ENCODE assay signal across 10 mouse cellular contexts in genomic region chr8:111769296-111769695, GRCm38 (mm10). TPM values are rescaled to one million over a fixed set of nuclear protein-coding genes. Genes with fewer than 3 reads are reported as not detected.
A peak's percentile ranks its signal among the peaks of the same experiment; 100 is the strongest.
DNase-seq lines count a peak whose midpoint lies in the region; ATAC-seq and TF ChIP-seq lines count a peak whose summit lies in the region.
"Had no signal": no experiment of that assay in that cellular context is flagged by ENCODE, and none has a peak within 500 bp of the region (broad histone marks: within the 10 kb centered on the region; RNA-seq: fewer than 3 reads in every experiment).

No protein-coding gene starts in this region.

- 90% methylated on average over 15 of the region's 15 CpGs for WGBS in heart, postnatal 0 days
- WGBS in forebrain, embryonic 14.5 days: 53% methylated on average over 15 of the region's 15 CpGs
- 56% methylated on average over 15 of the region's 15 CpGs for WGBS in limb, embryonic 14.5 days

- H3K27ac ChIP-seq in heart, postnatal 0 days (ENCODE audit: low read depth): 0 out of 2 replicates have a peak overlapping the region, but pooled peaks have one; percentile 19
- H3K27ac ChIP-seq in forebrain, embryonic 14.5 days (ENCODE audit: low read depth, low read length): peak overlapping the region; percentile 85
- no peak overlapping the region for H3K27ac ChIP-seq in limb, embryonic 14.5 days (replicated peaks; ENCODE audit: low read depth, low read length)
- H3K27ac ChIP-seq in left cerebral cortex, adult 2 months: no peak overlapping the region; the same call in 1 of the 2 replicates

- H3K4me2 ChIP-seq in heart, postnatal 0 days (ENCODE audit: low read depth, low read length): no peak overlapping the region
- H3K4me2 ChIP-seq in forebrain, embryonic 14.5 days (ENCODE audit: low read length): no peak overlapping the region
- no peak overlapping the region for H3K4me2 ChIP-seq in limb, embryonic 14.5 days (replicated peaks; ENCODE audit: low read depth, low read length, severe bottlenecking)

- 0 out of 2 replicates have a peak, but pooled peaks cover 14% of the 10 kb centered on the region for H3K4me1 ChIP-seq in heart, postnatal 0 days (ENCODE audit: control insufficient read depth, insufficient read depth)
- H3K4me1 ChIP-seq in forebrain, embryonic 14.5 days (ENCODE audit: control insufficient read depth, insufficient read depth, low read length): peaks cover 14% of the 10 kb centered on the region
- peaks cover 7% of the 10 kb centered on the region for H3K4me1 ChIP-seq in limb, embryonic 14.5 days (ENCODE audit: control insufficient read depth, insufficient read depth, low read length)

- H3K4me3 ChIP-seq in heart, postnatal 0 days (ENCODE audit: low read depth, low read length): no peak overlapping the region
- no peak overlapping the region for H3K4me3 ChIP-seq in forebrain, embryonic 14.5 days (ENCODE audit: low read depth, low read length)
- H3K4me3 ChIP-seq in limb, embryonic 14.5 days (replicated peaks; ENCODE audit: low read length): no peak overlapping the region
- no peak overlapping the region for H3K4me3 ChIP-seq in left cerebral cortex, adult 2 months

- TF ChIP-seq POLR2A in limb, embryonic 14.5 days (IDR thresholded peaks at IDR 0.05; ENCODE audit: borderline replicate concordance, extremely low read depth, insufficient read depth, insufficient read length): no peak

- intact Hi-C loops in heart, postnatal 25 days (cut with DNase I): loop anchor here (2.0 kb wide), 1 partner anchor 20 kb away; no protein-coding TSS in a partner anchor
- intact Hi-C loops in left cerebral cortex, adult 2 months (cut with DNase I): no loop called here

- DNase-seq in heart, postnatal 0 days (ENCODE audit: low spot score): no peak
- DNase-seq in heart, postnatal 25 days (ENCODE audit: low spot score): no peak
- peak; percentile 90 for DNase-seq in R1 (ENCODE audit: low read depth, low spot score)
- DNase-seq in forebrain, embryonic 14.5 days (ENCODE audit: low spot score): no peak
- DNase-seq in limb, embryonic 14.5 days (ENCODE audit: low spot score): no peak
- no peak for DNase-seq in right cerebral cortex, postnatal 10 days (ENCODE audit: low spot score in 2 of 2)
- DNase-seq in left cerebral cortex, adult 2 months (ENCODE audit: extremely low spot score in 1 of 2, low spot score in 2 of 2): no peak
- DNase-seq: adrenal gland, adult 8-10 months; cerebellum, adult 9-10 months had no signal

- TF ChIP-seq CTCF in heart, postnatal 0 days (IDR thresholded peaks at IDR 0.05; ENCODE audit: low read depth): no peak
- no peak for TF ChIP-seq CTCF in left cerebral cortex, adult 2 months (IDR thresholded peaks at IDR 0.05)

- no peak for TF ChIP-seq EP300 in heart, postnatal 0 days (IDR thresholded peaks at IDR 0.05; ENCODE audit: low read depth)

- H3K36me3 ChIP-seq in heart, postnatal 0 days (replicated peaks; ENCODE audit: control insufficient read depth, insufficient read depth, low read length): peaks cover 22% of the 10 kb centered on the region
- H3K36me3 ChIP-seq in forebrain, embryonic 14.5 days (ENCODE audit: control insufficient read depth, insufficient read depth, low read length): peaks cover 21% of the 10 kb centered on the region; the same call in 1 of the 2 replicates
- H3K36me3 ChIP-seq in limb, embryonic 14.5 days (ENCODE audit: control insufficient read depth, insufficient read depth, low read length): peaks cover 39% of the 10 kb centered on the region

- H3K9me3 ChIP-seq in heart, postnatal 0 days (replicated peaks; ENCODE audit: control insufficient read depth, low read length): no peaks in the 10 kb centered on the region
- H3K9me3 ChIP-seq in forebrain, embryonic 14.5 days (replicated peaks; ENCODE audit: control insufficient read depth, low read length): no peaks in the 10 kb centered on the region
- H3K9me3 ChIP-seq in limb, embryonic 14.5 days (ENCODE audit: control insufficient read depth, low read length): no peaks in the 10 kb centered on the region

- H3K27me3 ChIP-seq in heart, postnatal 0 days (ENCODE audit: control insufficient read depth, insufficient read depth, low read length): no peaks in the 10 kb centered on the region
- H3K27me3 ChIP-seq in forebrain, embryonic 14.5 days (replicated peaks; ENCODE audit: control insufficient read depth, insufficient read depth, low read length): no peaks in the 10 kb centered on the region
- no peaks in the 10 kb centered on the region for H3K27me3 ChIP-seq in limb, embryonic 14.5 days (ENCODE audit: control insufficient read depth, insufficient read depth, low read length)

- H3K9ac ChIP-seq in heart, postnatal 0 days (replicated peaks; ENCODE audit: low read depth, low read length): no peak overlapping the region
- peak overlapping the region; percentile 40; the same call in 1 of the 2 replicates for H3K9ac ChIP-seq in forebrain, embryonic 14.5 days (ENCODE audit: low read length)
- H3K9ac ChIP-seq in limb, embryonic 14.5 days (ENCODE audit: low read depth, low read length, severe bottlenecking): 0 out of 2 replicates have a peak overlapping the region, but pooled peaks have one; percentile 14

- ATAC-seq in heart, postnatal 0 days (ENCODE audit: insufficient read depth, low read depth): no peak
- no peak for ATAC-seq in forebrain, embryonic 14.5 days
- ATAC-seq in limb, embryonic 14.5 days (ENCODE audit: low FRiP score, low read depth): no peak
- no peak for ATAC-seq in megakaryocyte progenitor cell, adult 5-6 weeks (replicated peaks; ENCODE audit: poor library complexity)

RNA-seq across cellular contexts. Expression of gene Bcar1, which starts 25.7 kb away (rescaled TPM):
- 53.2 and 81.5 TPM in 2 replicates for total RNA-seq in heart, postnatal 0 days (2014; rRNA removed; ENCODE audit: low replicate concordance)
- 25.6 and 27.9 TPM in 2 replicates for polyA plus RNA-seq in heart, postnatal 0 days (2015; fragmentation: Nextera tagmentation; extraction: Ambion mirVana)
- total RNA-seq in heart, postnatal 25 days (2021): 10 to 100 TPM; 18.7 to 20.7 TPM
- 41.2 and 44.2 TPM in 2 replicates for polyA plus RNA-seq in forebrain, embryonic 14.5 days (2014; fragmentation: Nextera tagmentation; extraction: Ambion mirVana)
- 55.5 and 79.4 TPM in 2 replicates for polyA plus RNA-seq in limb, embryonic 14.5 days (2012; rRNA removed)
- polyA plus RNA-seq in limb, embryonic 14.5 days (2014; fragmentation: Nextera tagmentation; extraction: Ambion mirVana): 40.7 and 45.4 TPM in 2 replicates
- total RNA-seq in megakaryocyte progenitor cell, adult 5-6 weeks (2015): 0.15 TPM in 1 of 2 replicates, not detected in the other
- total RNA-seq in megakaryocyte progenitor cell, adult 5-6 weeks (2017): not detected in 2 replicates
- 10 to 100 TPM; 49.3 to 54.2 TPM for total RNA-seq in left cerebral cortex, adult 2 months (2021)

Comparison
In these comparisons a context has a peak if more than half of its experiments do, and no peak if none do; other contexts are left out.
1. H3K27ac ChIP-seq: peak in heart, postnatal 0 days (single experiment) and forebrain, embryonic 14.5 days (single experiment); none in limb, embryonic 14.5 days (single experiment) and left cerebral cortex, adult 2 months (single experiment).
2. RNA of gene Bcar1, which starts 25.7 kb away (total RNA-seq): 49.3 to 54.2 TPM in left cerebral cortex, adult 2 months, 53.2 to 81.5 TPM in heart, postnatal 0 days and 18.7 to 20.7 TPM in heart, postnatal 25 days; 0.15 TPM in megakaryocyte progenitor cell, adult 5-6 weeks; every median in the first group is over 10 times any median in the second.